Mouse (Mus musculus) liver, postnatal 0 days (tissue): Measurements from ENCODE around the gene Neurl2.

ENCODE experiments used
- CTCF ChIP-seq: sonication (generic); IDR thresholded peaks from 2 replicates; pipeline ENCODE4 v1.5.1; 2016; ENCODE audit warnings: antibody characterized with exemption, low read depth
- EP300 ChIP-seq: IDR thresholded peaks from 2 replicates; pipeline ENCODE4 v1.6.1; 2016; ENCODE audit warnings: antibody characterized with exemption, low read depth, mild to moderate bottlenecking

DNA sequence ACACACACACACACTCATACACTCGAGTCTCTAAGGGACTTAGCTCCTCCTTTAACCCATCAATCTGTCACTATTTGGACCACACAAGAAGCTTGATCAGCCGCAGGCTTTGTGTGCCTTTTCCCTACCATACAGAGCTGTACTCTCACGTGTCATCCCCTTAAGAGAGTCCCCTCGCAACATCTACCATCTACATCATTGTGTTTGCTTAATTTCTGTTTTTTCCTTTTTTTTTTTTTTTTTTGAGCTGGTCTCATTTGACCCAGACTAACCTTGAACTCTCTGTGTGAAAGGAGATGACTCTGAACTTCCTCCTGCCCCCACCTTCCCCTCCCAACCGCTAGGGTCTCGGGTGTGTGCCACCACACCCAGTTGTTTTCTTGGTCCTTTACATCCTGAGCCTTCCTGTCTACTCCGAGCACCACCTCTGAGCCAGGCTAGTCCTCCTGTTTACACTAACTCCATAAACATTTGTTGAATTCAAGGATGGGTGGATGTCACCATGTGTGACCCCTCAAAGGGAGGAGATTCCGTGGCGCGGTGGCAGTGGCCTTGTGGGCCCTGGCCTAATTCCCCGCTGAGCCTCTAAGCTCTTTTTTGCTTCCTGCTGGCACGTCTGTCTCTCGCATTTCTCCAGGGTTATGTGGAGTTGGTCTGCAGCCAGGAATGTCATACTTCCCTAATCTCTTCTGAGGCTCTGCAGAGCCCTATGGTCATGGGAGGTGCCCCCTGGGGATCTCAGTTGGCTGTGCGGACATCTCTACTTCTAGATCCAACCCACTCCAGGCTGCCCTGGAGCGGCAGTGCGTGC is 33.7 kb upstream of the Neurl2 start:
- TF ChIP-seq CTCF (no peak), EP300 (no peak)
